Mouse (Mus musculus) spleen, postnatal 14 days (tissue): Measurements from ENCODE around the gene Olfr424.

Source experiments
- DNase-seq, 2 experiments: peaks; one replicate each; pipeline ENCODE4 v3.0.0; 2021 to 2022; ENCODE audit warnings: low spot score in 2 of 2

Olfr424 gene

DNA sequence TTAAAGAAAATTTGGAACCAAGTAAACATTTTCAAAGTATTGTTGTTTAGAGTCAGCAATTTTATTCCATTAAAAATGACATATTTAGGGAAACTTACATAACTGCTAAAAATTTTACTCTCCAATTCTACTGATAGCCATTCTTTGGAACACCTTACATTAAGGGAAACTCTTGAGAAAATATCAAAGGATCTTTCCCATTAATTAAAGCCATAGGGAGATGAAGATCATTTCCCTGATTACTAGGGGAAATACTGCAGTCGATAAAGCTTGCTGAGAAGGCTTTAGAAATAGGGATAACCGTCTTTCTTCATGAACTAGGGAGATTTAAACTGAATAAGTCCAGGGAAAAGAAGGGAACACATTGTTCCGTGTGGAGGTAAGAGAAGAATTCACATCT, at the start of gene Olfr424:
Gene Olfr424, plus strand, starts transcription at position 301 of the 400 bp plus-strand sequence.
- no peak for DNase-seq

DNA sequence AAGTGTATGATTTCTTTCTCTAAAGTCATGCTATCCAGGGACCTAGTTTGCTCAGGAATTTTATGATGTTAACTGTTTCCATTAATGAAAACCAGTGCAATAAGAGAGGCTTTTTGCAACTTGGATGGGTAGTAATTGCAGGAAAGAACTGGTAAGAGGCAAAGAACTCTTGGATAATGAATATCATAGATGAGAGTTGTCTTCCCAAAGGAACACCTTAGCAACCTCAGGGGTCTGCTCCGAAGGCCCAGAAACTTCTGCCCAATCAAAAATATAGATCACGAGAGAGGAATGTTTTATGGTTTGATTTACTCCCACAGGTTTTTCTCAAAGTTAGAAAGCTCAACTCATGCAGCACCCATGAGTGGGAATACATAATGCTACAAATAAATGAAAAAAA, 47.3 kb upstream of the Olfr424 start, which contains the start of gene Olfr429:
Gene Olfr429, plus strand, starts transcription at position 301 of the 400 bp plus-strand sequence.
- no peak for DNase-seq

DNA sequence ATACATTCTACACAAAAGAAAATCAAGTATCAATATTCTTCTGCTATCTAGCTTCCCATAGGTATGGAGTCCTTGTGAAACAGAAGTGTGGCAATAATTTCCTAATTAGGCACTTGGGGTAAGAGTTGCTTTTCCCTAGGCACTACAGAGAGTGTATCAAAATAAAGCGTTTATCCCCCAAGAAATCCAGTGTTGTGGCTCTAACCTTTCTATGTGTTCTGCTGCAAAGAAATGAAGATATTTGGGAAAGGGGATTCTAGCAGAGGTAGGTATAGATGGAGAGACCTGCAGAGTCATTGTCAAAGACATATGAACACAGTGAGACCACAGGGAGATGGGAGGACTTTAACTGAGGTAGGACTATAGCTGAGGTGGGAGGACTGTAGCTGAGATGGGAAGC, 34.7 kb upstream of the Olfr424 start, which contains the start of gene Olfr427:
Gene Olfr427, plus strand, starts transcription at position 301 of the 400 bp plus-strand sequence.
- DNase-seq, result no peak

DNA sequence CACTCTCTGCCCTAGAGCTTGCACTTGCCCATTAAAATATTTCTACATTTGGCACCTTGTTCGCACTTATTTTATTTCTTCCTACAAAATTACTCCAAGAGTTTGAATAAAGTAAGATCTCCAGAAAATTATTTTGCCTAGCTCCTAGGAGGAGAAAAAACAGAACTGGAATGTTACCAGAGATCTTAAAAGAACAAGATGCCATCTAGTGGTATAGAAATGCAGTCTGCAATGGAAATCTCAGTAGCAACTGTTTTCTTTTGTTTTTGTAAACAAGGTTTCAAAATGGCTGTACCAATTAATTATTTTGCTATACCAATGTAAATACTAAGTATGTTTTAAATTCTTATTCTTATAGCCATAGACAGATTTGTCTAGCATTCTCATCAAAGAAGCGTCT, 27.6 kb upstream of the Olfr424 start:
- no peak for DNase-seq

DNA sequence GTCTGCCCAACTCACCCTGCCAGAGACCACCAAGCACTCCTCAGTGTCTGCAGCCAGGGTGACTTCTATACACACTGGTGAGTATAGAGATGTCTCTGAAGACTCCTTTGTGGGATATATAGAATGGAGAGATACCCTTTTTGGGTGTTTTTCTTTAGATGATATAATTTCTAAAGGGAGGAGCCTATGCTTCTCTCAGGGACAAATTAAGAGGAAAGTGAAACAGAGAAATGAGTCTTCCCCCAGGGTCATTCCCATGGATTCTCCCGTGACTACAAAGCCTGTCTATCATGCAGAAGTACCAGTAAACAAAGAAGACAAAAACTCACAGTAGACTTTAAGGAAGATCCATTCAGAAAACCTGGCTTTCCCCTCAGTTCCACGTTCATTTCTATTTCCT, 10.3 kb upstream of the Olfr424 start, which contains the start of gene Olfr231:
Gene Olfr231, minus strand, starts transcription at position 101 of the 400 bp plus-strand sequence.
- DNase-seq, result no peak

DNA sequence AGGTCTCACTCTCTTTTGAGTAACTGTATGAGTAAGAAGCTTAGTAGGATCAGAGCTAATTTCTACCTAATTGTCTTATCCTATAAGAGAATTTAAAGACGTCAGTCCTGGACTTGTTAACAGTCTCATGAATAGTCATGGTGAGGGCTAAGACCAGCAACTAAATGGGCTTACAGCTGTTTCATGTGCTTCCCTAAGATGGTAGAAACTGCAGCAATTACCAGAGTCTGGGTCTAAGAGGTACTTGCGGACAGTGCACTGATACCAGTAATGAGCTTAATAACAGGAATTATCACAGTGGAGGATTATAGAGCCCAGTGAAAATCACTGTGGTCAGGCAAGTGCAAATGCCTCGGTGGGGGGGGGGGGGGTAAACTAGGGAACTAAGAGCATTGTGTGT, 682 bp downstream of the Olfr424 start:
- DNase-seq, result no peak

DNA sequence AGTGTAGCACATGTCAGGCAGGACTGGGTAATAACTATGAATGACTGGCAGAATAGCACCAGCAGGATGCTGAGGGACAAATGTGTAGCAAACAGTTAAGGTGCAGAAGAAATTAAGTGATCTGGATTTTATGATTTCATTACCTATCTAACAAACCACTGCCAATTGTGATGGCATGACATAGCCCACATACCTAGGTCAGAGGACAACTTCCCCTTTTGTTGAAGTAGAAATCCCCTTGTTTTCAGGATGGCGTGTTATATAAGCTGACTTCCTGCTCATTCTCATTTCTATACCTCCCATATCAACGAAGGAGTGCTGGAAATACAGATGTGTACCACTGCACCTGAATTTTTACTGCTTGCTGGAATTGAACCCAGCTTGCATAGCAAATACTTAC, 10.1 kb downstream of the Olfr424 start:
- no peak for DNase-seq

DNA sequence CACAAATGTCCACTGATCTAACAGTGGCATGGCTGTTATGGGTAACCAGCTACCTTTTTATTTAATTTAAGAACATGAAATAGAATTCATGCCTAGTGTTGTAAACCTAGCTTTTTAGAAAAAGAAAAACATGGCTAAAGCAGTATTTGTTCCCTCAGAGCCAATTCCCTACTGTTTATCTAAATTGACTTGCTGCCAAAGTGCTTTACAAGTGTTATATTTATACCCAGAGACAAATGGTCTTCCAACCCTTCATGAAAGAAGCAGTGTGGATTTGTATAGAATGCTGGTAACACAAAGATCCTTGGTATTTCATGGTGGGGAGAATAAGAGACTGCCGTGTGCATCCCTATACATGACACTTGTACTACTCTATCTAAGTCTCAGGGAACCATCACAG, 15.4 kb downstream of the Olfr424 start:
- DNase-seq, result no peak

DNA sequence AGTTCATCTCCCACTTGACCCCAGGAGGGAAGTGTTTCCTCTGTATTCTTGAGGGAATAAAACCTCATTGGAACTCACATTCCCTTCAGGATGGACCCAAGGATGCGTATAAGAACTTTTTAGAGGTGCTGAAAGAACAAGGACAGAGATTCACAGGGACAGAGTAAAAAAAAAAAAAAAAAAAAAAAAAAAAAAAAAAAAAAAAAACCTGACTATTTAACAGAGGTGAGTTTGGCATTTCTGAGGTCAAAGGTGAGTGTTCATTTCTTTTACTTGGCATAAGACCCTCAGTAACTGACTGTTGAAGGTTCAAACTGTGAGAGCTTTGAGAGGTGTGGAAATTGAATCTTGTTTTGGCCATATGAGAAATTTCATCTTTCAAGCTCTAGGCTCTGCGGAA, 18.0 kb downstream of the Olfr424 start:
- DNase-seq, result no peak

DNA sequence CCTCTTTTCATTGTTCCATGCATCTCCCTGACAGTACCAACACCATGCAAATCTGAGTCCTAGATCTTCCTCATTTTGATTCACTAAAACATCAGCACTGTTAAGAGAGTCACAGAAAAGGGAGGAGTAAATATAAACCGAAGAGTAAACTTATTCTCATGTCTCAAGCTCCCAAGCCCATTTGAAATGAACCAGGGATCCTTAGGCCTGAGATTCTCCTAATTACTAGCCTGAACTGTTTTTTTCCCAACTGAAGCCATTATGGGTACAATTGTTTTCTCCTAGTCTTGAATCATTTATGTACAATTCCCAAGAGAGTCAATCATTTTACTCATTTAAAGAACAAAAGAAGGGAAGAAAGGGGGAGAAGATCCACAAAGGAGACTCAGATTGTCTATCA, 24.0 kb downstream of the Olfr424 start, which contains the start of gene Olfr420:
Gene Olfr420, plus strand, starts transcription at position 301 of the 400 bp plus-strand sequence.
- no peak for DNase-seq

DNA sequence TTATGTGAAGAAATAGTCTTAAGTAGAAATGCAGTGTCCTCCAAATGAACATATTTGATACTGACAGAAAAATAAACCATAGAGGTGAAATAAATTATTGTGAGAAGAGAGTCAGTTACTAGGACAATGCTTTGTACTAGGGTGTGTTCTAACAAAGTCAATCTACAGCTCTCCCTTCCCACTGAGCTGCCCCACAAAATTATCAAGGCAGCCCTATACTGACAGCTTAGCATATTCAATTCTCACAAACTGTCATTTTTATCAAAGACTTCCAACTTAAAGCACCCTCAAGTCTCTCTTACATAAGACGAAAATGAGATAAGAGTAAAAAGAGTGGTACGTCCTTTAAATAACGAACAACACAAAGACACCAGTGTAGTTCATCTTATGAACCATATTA, 26.3 kb downstream of the Olfr424 start:
- no peak for DNase-seq

DNA sequence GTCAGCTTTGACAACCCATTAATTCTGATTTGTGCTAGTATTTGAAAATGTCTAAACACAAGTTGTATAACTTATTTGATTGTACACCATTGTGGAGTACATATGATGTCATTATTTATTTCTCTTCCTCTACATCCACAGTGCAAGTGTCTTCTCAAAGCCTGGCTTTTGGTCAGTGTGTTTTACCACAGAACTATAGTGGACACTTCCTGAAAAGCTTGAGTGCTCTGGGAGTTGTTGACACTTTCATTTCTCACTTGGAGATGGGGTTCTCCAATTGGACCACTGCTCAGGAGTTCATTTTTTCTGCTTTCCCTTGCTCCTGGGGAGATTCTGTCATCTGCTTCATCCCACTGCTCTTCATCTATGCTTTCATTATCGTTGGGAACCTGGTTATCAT, 27.2 kb downstream of the Olfr424 start:
- no peak for DNase-seq

DNA sequence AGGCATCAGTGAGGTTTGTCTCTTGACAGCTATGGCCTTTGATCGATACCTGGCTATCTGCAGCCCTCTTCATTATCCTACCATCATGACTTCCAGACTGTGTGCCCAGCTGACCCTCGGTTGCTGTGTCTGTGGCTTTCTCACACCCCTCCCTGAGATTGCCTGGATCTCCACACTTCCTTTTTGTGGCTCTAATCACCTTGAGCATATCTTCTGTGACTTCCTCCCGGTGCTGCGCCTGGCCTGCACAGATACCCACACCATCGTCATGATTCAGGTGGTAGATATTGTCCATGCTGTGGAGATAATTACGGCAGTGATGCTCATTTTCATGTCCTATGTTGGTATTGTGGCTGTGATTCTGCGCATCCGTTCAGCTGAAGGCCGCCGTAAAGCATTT, 27.8 kb downstream of the Olfr424 start:
- DNase-seq, result no peak

DNA sequence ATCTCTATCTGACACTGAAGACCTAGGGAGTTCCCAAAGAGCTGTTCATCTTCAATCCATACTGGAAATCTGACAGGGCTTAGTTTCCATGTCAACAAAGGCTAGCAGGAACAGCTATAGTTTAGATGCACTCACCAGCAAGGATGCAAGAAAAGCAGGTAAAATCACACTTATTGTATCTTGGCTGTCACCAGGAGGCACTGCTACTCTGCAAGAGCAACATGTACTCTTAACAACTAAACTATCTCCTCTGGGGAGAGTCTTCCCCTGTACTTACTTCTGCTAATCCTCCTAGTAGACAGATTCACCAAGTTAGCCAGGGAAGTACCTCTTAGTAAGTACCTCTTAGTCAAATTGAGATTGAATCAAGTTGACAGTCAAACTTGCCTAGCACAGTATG, 37.7 kb downstream of the Olfr424 start:
- DNase-seq, result no peak

DNA sequence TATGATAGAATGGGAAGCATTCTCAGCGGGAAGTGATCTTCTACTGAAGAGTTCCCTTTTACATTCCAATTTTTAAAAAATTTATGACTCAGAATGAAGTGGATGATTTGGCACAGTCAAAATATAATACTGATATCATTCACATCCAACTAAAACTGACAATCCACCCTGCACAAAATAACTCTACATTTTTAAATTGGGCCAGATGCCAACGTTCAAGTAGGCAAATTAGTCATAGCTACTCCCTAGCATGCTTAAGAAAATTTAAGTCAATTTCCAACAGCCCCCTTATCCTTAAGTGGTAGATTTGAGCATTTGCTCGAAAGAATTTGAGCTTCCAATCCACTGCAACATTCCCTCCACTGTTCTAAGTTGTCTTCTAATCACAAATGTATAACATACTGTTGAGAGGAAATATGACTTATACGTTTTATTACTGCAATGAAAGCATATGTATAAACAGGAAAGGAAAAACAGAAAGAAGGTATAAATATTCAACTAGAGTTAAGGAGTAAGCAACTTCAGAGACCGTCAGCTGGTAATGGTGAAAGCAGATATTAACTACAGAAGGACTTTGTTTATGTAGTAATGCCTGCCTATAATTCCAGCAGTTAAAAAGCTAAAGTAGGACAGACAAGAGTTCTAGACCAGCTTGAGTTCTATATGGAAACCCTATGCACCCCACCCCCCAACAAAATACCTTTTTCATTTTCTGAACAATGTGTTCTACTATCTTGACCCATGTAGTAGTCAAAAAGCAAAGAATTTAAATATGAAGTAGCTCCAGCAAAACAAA, 39.6 kb downstream of the Olfr424 start:
- no peak for DNase-seq

DNA sequence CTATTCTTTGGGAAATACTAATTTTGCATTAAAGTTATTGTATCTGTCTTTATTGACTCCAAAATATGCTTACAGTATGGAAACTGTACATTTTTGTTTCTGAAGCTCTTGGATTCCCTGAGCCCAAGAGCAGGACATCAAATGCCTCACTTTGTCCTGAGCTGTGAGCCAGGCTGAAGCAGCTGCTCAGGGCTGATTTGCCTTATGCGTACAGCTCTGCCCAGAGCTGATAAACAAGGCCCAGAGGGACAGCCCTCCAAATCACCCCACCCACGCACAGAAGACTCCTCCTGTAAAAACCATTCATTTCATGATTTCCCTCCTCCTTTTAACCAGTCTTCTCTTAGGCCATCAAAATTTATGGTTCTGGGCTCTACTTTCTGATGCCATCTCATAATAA, 40.2 kb downstream of the Olfr424 start:
- DNase-seq, result peak; percentile 44 to 58

DNA sequence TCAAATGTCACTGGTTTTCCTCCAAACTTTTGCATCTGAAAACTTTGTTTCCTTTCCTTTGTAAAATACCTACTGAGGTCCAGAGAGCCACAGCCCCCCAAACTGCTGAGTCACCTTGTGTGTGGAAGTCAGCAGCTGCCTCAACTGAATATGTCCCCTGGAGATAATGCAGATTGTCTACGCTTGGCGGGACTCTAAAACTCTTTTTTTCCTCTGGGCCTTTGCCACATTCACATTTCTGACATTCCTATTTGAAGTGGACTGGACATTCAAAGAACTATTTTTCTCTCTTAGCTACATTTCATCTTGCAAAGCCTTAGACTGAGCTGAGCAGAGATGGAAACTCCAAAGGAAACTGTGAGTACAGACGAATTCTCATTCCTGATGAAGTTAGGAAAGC, 41.3 kb downstream of the Olfr424 start, which contains the start of gene Spta1:
Gene Spta1, plus strand, starts transcription at position 172 of the 400 bp plus-strand sequence.
- peak; percentile 16 to 40 for DNase-seq
